Mouse (Mus musculus): Measurements from ENCODE around the gene Atl3.
A peak's percentile ranks its signal among the peaks of the same experiment; 100 is the strongest.
"Not testable (repeated sequence)": the region's sequence is repeated elsewhere in the genome, so short reads cannot be mapped to it uniquely, and the experiment has no call there.

The Atl3 gene

DNA sequence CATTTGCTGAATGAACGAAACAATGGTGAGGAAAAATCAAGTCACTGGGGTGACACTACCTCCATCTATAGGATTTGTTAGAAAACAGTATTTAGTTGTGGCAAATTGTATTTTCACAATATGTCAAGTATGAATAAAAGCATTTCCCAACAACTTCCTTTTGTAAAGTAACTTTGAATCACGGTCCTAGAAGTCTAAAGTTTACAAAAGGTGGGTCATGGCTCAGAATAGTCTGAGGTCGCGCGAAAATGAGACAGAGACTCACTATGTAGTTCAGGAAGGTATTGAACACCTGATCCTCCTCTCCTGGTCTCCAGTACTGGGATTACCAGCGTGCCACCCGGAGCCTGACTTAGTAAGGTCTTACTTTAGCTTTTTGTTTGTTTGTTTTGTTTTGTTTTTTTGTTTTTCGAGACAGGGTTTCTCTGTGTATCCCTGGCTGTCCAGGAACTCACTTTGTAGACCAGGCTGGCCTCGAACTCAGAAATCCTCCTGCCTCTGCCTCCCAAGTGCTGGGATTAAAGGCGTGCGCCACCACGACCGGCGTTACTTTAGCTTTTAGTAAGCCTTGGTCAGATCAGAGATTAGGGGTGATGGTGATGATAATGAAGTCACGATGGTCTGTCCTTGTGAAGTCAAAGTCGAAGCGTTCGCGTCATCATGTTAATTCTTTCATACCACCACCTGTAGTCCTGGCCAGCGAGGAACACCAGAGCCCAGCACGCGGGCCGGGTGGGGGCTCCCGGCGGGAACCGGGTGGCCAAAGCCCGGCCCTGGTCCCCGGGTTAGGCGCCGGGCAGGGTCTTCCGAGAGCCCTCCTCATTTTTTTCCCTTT lies at the start of gene Atl3:
TSS of gene Atl3 (plus strand) at position 689 of the 835 bp plus-strand sequence.
- DNase-seq = peak in 1 of 2 experiments; percentile 11

DNA sequence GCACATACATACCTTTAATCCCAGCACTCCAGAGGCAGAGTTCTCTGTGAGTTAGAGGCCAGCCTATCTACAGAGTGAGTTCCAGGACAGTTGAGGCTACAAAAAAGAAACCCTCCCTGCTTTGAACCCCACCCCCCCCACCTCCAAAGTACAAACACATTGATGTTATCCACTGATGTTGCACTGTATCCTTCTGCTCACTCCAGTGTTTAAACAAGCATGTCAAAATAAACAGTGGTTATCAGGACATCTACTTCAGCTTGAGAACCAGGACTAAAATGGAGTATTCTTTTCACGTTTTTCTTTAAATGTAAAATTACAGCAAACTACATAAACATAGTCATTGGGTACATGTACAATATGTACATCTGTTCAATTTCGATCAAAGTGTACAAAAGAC lies 48.7 kb upstream of the Atl3 start:
- DNase-seq = no peak

DNA sequence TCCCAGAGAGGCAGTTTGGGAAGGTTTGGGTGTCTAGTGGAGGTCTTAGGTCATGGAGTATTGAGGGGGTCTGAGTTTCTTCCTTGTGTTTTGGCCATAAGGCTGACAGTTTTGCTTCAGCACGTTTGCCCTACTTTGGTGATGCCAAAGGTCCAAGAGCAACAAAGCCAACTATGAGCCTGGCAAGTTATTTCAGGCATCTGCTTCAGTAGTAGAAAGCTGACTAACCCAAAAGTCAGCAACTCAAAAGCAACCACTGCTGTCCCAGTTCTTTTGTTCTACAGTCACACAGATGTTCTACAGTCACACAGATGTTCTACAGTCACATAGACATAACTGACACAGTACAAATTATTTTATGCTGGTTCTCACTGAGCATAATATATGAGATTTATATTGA lies 48.2 kb upstream of the Atl3 start:
- peak in 1 of 2 experiments; percentile 11 for DNase-seq

DNA sequence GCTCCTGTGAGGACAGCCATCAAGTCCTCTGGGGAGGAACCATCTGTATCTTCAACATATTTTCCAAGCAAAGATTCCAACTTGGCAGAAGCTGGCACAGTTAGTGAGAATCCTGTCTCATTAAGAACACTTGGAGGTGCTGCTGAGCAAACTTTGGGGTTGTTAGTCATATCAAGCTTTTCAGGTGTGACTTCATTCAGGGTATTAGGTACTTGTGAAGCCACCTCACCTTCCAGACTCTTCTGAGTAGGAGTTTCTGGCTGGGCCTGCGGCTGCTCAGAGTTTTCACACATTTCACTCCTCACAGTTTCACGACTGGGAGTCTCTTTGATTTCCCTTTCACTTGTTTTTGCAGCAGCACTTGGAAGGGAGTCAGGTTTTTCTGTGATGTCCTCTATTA lies 37.0 kb upstream of the Atl3 start:
- no peak for DNase-seq

DNA sequence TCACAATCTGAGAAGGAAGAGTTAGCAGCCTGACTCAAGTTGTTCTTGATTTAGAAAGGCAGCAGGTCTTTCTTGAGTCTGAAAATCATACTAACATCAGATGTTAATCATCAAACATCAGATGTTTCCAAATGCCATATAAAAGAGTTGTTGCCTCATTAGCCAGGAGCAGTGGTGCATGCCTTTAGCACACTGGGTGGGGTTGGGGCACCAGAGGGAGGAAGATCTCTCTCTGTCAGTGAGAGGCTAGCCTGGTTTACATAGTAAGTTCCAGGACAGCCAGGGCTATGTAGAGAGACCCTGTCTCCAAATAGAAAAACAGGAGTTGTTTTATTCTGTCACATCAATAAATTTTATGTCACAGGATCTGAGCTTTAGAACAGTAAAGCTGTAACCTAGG lies 34.9 kb upstream of the Atl3 start:
- peak; percentile 29 to 63 for DNase-seq

DNA sequence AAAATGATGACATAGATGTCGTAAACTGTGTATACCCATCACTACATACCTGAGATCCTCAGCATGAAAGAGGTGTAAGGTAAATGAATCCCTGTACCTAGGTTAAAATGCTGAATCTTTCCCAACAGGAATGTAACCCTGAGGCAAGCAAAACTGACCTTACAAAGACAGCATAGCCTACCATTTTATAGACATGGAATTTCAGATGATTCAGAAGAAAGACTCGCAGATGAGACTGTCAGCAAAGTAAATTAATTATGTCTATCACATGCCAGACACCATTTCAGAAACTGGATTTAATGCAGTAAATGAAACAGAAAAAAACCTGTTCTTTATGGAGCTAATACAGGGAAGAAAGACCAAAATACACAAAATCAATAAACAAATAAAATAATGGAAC lies 34.5 kb upstream of the Atl3 start:
- DNase-seq = no peak

DNA sequence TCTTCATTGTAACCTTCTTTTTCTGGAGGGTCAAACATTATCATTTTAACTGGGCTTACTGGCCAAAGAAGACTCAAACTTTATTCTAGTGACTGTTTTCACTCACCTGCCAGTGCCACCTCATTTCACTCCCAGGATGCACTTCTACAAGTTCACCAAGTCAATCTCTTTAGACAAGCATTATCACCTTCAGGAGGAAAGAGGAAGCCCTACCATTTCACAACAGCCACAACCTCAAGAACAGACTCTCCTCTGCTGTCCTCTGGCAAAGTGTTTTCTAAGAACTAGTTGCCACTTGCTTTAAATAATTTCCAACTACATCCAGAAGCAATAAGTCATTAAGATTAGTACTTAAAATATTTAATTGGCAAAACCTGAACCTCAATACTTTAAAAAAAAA lies 25.9 kb upstream of the Atl3 start:
- DNase-seq = no peak

DNA sequence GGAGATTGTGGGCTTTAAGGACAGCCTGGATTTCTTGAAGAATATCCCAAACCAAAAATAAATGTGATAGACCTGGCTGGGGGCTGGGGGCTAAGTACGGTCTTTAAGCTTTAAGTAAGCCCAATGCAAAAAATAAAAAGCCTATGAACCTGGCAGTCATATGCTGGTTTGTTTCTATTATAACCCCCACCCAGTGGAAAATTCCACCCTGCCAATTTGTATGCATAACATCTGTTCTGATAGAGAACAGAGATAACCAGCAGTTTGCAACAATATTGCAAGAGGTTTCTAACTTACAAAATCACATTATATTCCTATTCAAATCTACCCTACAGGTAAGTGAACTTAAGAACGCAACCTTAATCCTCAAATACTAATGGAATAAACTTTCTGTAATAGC lies 23.2 kb upstream of the Atl3 start:
- DNase-seq = peak in 1 of 2 experiments; percentile 17

DNA sequence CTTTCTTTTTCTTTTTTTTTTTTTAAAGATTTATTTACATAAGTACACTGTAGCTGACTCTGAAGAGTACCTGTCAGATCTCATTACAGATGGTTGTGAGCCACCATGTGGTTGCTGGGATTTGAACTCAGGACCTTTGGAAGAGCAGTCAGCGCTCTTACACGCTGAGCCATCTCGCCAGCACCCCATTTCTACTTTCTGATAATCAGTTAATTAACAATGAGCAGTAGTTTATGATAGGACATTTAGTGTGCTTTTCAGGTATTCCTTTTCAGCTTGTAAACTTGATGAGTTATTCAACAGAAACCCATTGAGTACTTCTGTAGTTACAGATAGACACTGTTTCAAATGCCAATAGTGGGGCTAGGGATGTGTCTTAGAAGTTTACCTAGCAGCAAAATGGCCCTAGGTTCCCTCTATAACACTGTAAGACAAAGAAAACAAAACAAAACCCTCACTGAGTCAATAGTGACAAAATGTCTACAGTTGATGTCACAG lies 14.0 kb upstream of the Atl3 start:
- DNase-seq = no peak

DNA sequence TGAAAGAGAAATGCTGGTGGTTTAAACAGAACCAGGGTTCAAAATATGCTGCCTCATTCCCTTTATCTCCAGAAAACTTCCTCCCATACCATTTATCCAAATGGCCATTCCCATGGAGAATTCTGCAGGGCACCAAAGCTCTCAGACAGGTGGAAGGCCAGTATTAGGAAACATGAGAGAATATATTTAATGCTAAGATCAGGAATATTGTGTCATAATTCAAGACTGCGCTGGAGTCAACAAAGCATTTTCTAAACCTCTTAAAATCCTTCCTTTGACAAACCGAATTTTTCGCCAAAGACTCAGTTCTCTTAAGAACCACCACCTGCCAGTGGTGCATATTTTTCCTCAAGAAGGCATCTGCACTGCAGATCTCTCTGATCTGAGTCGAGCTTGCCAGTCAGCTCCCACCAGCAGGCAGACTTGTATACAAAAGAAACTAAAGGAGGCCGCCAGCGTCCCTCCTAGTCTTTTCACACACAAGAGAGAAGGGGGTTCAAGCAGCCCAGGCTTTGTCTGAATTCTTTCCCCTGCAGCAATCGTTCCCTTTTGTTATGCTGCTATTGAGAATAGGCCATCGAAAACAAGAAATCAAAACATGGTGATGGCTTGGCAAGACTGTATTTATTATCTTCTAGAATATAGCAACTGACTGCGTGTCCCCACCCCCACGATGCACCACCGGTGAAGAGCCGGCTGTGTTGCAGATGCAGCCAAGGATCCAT lies 12.1 kb upstream of the Atl3 start:
- peak; percentile 22 to 52 for DNase-seq

DNA sequence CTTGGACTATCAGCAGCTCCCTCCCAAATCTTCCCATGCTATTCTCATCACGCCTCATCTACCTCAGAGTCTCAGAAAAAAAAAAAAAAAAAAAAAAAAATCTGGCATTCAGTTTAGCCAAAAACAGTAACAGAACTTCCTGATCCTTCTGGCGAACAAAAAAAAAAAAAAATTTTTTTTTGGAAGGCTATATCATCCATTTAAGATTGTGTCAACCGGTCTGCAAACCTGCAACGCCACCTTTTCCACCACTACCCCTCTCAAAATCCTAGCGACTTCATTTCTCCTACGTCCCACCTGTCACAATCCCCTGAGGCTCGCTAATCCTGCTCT lies 11.6 kb upstream of the Atl3 start:
- DNase-seq = no peak

DNA sequence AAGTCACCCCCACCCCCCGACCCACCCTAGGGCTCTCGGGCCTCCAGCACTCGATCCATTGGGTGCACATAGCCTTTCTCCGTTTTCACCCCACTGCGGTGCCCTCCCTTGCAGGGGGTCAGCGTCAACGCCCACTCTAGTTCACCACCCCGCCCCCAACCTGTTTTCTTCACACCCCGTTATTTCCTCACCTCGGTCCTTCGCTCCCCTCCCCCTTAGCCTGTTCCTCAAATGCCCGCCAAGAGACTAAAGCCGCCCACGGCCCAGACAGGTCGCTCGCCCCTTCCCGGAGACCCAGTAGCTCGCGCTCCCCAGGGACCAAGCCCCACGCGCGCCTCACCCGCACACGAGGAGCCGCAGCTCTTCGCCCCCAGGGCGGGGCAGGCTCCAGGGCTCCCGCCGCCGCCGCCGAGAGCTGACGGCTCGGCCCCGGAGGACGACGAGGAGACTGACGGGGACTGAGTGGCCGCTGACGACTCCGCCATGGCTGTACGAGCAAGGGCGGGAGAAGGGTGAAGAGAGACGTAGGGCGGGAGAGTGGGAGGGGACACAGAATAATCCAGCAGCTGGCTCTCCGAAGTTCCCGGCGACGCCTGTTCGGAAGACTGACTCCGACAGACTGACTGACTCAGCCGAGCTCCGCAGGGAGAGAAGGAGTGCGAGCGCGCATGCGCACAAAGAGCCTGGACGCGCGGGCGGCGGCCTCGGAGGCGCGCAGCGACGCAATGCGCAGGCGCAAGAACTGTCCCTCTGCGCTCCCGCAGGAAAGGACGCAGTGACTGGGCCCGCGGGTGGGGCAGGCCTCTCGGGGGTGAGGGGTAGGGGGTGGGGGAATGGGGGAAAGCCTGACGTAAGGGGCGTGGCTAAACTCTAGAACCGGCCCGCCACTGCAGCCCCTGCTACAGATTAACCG lies 11.0 kb upstream of the Atl3 start, which contains the start of gene Rtn3:
TSS of gene Rtn3 (minus strand) at position 683 of the 913 bp plus-strand sequence.
- DNase-seq = peak; percentile 97 to 98

DNA sequence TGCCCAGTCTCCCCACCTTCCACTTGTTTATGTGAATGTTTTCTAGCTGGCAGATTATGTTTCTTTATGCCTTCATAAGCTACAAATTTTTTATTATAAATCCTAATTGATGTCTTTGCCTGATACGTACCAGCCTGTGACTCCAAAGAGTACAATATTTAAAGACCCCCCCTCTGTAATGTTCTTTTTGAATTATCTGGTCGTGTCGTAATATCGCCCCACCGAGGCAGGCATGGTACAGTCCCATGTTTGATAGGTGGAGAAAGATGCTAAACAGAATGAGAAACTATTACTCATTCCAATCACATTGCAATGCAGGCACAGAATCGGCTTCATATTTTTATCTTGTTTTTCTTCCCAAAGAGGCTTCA lies 10.3 kb upstream of the Atl3 start:
- no peak for DNase-seq

DNA sequence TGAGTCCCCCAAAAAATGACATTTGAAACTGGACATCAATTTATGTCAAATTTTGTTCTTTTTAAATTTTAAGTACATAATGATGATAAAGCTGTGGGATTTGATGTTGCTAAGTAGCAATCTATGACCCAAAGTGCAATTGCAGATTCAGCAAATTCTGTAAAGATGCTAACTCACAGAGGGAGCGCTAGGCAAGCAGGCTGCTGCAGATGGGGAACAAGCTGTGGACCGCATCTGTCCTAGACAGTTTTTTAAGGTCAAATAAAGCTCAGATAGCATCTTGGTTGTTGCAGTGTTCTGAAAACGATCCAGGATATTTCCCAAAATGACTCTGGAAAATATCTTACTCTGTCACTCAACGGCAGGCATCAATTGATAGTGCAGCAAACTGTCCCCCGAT lies 9.8 kb upstream of the Atl3 start:
- DNase-seq = no peak

DNA sequence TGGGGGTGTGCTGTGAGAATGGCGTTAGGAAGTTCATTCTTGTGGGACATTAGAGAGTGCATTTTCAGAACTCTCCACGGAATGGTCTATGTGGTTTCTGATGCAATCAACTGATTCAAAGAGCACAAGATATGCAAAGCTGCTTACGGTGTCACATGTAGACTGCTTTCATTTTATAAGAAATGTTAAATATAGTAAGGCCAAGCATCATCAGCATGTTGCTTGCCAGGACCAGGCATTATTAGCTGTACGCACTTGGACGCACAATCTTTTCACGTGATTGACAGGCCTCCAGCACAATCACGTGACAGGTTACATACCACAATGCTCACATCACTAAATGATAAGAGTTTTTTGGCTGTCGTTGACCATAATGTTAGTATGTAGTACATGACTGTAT lies 6.2 kb upstream of the Atl3 start:
- DNase-seq = no peak

DNA sequence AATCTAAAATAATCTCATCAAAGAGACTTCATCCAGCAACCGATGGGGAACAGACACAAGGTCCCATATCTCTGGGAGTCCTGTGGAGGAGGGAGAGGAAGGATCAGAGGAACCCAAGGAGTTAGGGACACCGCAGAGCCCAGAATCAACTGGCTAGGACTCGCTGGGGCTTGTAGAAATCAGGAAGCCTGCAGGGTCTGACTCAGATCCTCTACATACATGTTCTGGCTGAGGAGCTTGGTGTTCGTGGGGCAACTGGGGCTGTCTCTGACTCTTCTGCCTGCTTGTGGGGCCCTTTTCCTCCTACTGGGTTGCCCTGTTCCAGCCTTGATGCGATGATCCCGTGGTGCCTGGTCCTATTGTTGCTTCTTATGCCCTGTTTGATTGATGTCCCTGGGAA lies 1.9 kb upstream of the Atl3 start:
- no peak for DNase-seq

DNA sequence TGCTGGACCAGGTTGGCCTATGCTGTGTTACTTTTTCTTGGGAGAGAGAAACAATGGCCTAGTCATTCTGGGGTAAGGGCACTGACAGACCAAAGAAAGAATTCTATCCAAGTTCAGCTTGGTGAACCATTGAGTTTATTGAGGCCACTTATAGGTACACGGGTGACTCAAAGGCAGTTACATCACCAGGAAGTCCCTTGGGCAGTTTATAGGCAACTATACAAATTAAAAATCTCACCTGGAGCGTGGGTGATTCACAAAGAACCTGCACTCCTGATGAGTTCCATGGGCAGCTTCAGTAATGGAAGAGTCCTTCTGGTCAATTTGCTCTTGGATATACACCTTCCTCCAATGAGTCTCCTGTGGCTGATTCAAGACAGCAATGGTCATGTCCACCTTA lies 1.2 kb upstream of the Atl3 start:
- DNase-seq = no peak

DNA sequence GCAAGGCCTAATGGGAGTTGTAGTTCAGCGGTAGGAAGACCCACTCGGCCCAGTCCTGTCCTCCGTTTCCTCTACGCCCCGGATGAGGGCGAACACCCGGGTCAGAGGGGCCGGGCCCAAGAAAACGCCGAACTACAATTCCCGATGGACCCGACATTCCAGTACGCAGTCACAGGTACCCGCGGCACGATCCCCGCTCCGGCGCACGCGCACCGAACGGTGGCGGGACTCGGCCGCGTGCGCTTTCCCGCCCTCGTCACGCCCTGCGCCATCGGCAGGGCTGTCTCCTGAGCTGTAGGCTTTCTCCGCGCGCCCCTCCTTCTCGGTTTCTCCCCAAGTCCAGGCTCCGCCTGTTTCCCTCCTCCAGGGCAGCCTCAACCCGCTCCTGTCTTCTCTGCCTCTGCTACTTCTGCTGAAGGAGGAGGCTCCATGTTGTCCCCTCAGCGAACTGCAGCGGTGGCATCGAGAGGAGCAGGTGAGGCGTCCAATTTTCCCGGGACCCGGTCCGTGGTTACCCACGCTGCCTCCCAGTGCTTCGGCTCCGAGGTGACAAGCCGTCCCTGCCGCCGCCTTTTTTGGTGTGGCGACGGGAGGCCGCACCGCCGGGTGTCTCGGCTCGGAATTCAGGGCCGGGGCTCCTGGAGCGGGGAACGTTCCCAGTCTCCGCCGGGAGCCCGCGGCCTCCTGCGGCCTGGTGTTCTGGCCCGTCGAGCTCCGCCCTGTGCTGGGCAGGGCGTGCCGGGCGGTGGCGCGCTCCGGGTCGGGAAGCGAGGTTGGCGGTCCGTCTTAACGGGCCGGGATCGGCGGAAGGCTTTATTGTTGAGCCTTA lies 561 bp downstream of the Atl3 start:
- DNase-seq = peak; percentile 94 to 99

DNA sequence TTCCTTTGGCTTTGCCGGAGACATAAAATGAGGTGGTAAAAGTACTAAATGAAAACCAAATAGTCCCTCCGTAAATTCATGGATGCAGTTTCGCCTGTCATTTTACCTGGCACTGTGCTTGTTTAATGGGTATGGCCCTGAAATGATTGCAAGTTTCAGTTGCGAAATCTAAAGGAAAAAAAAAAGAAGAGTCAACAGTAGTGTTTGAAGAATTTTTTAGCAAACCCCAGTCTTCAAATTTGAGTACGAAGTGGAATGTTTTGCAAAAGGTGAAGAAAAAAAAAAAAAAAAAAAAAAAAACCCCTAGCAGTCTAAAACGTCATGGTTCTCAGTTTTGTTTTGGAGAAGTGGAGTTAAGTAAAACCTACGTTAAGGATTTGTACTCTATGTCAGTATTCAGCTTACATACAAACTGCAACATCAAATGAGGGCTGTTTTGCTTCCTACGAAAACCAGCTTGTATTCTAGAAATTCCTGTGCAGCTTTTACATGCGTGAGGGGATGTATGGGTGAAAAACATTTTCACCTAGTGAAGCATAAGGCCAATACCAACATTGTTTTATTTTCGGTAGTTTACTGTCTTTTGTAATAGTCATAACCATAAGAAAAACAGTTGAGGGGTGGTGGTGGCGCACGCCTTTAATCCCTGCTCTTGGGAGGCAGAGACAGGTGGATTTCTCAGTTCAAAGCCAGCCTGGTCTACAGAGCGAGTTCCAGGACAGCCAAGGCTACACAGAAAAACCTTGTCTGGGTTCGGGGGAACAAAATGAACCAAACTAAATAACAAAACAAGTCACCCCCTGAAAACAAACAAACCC lies 1.6 kb downstream of the Atl3 start:
- no peak for DNase-seq

DNA sequence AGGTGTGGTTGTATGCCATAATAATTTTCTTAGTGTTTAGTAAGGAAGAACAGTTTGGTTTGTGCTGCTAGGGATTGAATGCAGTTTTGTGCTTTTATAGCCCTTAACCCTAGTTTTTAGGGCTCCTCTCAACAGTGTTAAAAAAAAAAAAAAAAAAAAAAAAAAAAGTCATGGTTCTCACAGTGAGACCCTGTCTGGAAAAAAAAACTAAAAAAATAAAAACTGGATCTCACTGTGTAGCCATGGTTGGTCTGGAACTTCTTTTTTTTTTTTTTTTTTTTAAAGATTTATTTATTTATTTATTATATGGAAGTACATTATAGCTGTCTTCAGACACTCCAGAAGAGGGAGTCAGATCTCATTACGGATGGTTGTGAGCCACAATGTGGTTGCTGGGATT lies 2.2 kb downstream of the Atl3 start:
- DNase-seq = not testable (repeated sequence)

DNA sequence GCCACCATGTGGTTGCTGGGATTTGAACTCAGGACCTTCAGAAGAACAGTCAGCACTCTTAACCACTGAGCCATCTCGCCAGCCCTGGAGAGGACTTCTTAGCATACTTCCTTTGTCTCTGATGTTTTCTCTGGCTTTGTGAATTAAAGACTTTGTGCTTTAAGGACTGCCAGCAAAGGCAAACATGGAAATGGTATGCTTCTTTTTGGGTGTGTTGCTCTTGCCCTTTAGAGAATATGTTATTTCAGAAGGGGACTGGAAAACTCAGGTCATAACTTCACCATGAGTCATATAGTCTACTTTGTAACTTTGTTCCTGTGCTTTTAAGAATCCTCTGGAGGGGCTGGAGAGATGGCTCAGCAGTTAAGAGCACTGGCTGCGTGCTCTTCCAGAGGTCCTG lies 5.0 kb downstream of the Atl3 start:
- no peak for DNase-seq
